Mouse (Mus musculus): ENCODE measurements around the gene Sbf2.
"Not testable (repeated sequence)": the region's sequence is repeated elsewhere in the genome, so short reads cannot be mapped to it uniquely, and the experiment has no call there.

Gene Sbf2

GRCm38 (mm10) chr7:110629892-110630666 is 15.4 kb upstream of the Sbf2 start:
- peak; percentile 84 for DNase-seq (ENCODE audit: low spot score in 2 of 2)

DNA sequence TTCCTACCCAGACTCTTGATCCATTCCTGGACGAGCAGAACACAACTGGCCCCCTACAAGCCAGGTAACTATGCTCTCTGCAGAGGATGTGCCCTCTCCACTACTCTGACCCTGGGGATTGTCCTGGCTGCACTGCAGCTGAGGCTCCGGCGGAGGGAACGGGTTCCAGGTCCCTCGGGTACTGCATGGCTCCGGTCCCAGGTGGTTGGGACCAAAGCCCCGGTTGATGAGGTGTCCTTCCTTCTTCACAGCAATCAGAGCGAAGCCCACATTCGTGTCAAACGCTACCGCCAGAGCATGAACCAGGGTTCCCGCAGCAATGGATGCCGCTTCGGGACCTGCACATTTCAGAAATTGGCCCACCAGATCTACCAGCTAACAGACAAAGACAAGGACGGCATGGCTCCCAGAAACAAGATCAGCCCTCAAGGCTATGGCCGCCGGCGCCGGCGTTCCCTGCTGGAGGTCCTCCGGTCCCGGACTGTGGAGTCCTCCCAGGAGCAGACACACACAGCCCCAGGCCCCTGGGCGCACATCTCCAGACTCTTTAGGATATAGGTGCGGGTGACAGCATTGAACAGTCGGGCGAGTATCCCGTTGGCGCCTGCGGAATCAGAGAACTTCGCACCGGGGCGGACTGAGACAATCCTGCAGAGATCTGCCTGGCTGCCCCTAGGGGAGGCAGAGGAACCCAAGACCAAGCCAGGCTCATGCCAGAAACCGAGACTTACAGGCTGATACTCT is 14.1 kb upstream of the Sbf2 start:
- no peak for DNase-seq (ENCODE audit: low spot score in 2 of 2)

- DNase-seq (ENCODE audit: low spot score in 2 of 2) = no peak
These were observed 13.5 kb upstream of the Sbf2 start for GRCm38 (mm10) chr7:110628273-110628600.

DNA sequence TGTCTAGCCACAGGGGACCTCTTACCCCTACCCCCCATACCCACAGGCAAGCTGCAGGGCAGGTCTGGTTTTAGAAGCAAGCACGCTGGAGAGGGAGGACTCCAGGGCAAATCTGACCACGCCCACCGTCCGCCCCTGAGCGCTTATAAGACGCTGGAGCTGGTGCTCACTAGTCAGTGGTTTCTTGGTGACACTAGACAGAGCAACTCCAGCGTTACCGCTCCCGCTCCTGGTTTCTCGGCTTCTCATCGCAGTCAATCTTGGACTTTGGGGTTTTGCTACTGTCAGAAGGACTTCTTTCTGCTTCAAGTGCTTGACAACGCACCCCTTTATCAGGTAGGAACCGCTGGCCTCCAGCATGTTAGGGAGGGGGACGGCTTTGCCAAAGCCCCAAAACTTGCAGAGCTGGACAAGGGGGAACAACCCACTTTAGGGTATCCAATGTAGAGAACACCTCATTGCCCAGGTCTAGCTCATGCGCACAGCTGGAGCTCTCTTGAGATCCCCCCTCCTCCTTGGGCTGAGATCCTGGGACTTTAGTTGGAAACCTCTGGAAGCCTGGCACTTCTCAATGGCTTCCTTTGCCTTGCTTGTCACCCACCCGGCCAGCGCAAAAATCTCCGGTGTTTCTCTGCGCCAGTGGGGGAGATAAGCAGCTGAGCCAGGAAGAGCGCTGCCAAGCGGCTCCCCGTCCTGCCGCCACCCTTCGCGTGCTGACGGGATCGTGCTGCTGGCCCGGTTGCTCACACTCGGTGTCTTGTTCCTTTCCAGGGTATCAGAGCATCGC is 13.0 kb upstream of the Sbf2 start, which contains the start of gene Adm:
Gene Adm, plus strand, starts transcription at position 176 of the 787 bp plus-strand sequence.
- no peak for DNase-seq (ENCODE audit: low spot score in 2 of 2)

DNA sequence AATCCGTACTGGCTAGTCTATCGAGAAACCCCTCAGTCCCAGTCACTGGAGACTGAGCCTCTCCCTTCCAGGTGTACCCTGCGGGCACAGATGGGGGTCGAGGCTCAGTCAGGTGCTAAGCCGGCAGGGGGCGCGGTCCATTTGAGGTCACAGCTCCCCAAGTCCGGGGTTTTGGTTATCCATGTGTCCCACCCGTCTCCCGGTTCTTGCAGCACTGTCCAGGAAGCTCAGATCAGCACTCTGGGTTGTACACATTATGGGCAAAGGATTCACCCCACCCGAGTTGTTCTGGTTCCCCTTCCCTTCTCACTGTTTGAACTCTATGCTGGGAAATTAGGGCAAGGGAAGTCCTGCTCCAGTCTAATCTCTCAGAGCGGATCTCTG is 12.4 kb upstream of the Sbf2 start:
- no peak for DNase-seq (ENCODE audit: low spot score in 2 of 2)

GRCm38 (mm10) chr7:110626186-110627098 is 11.7 kb upstream of the Sbf2 start:
- DNase-seq (ENCODE audit: low spot score in 2 of 2) = no peak

GRCm38 (mm10) chr7:110625489-110625888 is 10.8 kb upstream of the Sbf2 start:
- DNase-seq (ENCODE audit: low spot score in 2 of 2) = no peak

GRCm38 (mm10) chr7:110624961-110625360 is 10.2 kb upstream of the Sbf2 start:
- no peak for DNase-seq (ENCODE audit: low spot score in 2 of 2)

DNA sequence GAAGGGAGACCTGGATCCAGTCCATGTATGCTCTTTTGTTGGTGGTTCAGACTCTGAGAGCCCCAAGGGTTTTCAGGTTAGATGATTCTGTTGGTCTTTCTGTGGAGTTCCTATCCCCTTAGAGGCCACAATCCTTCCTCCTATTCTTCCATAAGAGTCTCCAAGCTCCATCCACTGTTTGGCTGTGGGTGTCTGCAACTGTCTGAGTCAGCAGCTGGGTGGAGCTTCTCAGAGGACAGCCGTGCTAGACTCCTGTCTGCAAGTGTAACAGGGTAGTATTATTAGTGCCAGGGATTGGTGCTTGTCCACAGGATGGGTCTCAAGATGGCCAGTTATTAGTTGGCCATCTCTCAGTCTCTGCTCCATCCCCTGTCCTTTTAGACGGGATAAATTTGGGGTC is 9.3 kb upstream of the Sbf2 start:
- no peak for DNase-seq (ENCODE audit: low spot score in 2 of 2)

DNA sequence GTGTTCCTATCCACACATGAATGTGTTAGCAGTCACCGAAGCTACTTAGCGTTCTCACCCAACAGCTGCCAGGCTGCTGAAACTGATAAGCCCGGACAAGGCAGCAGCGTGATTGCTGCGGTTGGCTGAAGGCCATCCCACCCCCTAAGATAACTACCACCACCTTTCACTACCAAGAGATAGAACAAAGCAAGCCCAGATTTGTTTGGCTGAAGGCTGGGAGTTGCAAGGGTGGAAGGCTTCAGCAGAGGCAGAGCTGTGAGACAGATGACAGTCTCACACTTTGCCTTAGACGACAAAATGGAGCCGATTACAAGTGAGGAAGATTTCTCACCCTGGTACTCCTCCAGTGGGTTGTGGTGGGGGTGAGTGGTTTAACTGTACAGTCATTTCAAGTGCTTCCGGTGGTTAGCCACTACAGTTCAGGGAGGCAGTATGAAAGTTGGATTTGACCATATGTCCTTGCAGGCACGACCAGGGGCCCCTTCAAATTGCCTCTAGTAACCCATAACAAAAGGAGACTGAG is 4.4 kb upstream of the Sbf2 start:
- DNase-seq (ENCODE audit: low spot score in 2 of 2) = no peak

- DNase-seq (ENCODE audit: low spot score in 2 of 2) = no peak
These were observed 1.1 kb upstream of the Sbf2 start for GRCm38 (mm10) chr7:110615792-110616191.

DNA sequence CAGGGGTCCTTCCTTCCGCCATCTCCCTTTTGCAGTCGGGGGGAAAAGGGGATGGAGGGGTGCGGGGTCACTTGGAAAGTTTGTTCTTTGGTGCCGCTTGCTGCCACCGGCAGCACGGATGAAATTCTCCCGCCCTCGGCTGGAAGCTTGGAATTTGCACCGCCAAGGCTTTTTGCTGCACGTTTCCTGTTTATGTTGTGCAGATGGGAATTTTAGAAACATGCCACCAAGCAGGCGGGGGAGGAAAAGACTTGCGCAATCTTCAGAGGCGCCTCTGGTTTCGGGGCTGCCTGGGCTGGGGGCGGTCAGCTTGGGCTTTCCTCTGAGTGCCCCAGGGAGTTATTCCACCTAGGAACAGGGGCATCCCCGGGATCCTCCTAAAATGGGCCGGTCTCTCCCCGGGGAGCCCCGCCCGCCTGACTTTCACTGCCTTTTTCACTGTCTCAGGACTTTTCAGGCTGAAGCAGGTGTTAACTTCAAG is 469 bp upstream of the Sbf2 start:
- peak; percentile 59 to 60 for DNase-seq (ENCODE audit: low spot score in 2 of 2)

DNA sequence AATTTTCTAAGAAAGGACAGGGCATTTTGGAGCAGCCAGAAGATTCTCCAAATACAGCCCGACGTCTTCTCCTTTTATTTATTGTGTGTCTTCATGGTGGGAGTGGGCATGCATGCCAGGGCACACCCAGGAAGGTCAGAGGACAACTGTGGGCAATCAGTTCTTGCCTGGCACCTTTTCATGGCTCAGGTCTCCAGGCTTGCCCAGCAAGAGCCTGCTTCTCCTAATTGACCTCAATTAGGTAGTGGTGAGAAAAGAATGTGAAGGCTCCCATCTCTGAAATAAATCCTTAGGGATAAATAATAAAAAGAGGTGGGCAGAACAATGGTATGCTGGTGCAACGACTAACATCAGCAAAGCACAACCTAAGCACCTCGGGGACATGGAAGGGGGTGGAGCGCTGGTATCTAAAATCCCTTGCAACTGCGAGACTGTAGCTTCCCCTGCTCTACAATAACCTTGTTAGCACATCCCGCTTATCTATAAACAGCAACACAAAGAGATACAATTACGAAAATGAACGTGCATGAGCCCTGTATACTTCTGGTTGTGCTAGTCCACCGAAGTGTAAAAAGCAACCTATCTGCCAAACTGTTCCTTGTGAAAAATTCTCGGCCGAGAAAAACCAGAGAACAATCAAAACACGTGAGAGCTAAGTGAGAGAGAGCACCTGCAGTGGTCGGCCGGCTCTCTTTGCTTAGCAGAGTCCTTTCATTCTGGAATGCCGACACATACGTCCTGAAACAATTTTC is 1.2 kb downstream of the Sbf2 start:
- DNase-seq (ENCODE audit: low spot score in 2 of 2) = no peak

- DNase-seq (ENCODE audit: low spot score in 2 of 2) = no peak
These were observed 7.8 kb downstream of the Sbf2 start for GRCm38 (mm10) chr7:110606906-110607305.

DNA sequence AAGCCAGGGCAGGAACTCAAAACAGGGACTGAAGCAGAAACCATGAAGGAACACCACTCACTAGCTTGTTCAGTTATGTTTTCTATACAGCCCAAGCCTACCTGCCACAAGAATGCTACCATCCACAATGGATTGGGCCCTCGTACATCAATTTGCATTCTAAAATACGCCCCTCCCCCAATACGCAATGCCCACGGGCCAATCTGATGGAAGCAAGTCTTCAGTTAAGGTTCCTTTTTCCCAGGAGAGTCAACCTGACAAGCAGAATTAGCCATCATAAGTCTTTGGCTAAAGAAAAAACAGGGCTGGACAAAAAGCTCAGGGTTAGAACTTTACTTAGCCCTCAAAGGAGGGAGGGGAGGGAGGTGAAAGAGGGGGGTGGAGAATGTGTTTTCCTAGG is 9.2 kb downstream of the Sbf2 start:
- no peak for DNase-seq (ENCODE audit: low spot score in 2 of 2)

GRCm38 (mm10) chr7:110597141-110597540 is 17.6 kb downstream of the Sbf2 start:
- DNase-seq (ENCODE audit: low spot score in 2 of 2) = no peak

DNA sequence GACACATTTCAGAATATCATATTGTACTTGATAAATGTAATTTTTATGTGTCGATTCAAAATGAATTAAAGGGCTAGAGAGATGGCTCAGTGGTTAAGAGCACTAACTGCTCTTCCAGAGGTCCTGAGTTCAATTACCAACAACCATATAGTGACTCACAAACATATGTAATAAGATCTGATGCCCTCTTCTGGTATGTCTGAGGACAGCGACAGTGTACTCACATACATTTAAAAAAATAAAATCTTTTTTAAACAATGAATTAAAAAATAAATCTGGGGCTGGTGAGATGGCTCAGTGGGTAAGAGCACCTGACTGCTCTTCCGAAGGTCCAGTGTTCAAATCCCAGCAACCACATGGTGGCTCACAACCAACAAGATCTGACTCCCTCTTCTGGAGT is 20.7 kb downstream of the Sbf2 start:
- not testable (repeated sequence) for DNase-seq (ENCODE audit: low spot score in 2 of 2)

DNA sequence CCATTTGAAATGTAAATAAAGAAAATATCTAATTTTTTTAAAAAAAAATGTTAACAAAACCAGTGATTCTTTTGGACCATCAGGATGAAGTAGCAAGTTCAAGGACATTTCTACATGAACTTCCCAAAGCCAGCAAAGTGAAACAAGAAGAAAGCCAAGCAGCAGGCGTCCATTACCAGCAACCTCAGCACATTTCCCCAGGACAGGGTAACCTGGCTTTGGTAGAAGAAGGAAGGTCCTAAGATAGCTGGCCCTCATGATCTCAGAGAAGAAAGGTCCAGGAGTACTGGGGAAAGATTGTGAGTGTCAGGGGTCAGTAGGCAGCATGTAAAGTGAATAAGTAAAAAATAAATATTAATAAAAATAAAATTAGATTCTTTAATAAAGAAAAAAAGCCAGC is 27.0 kb downstream of the Sbf2 start:
- no peak for DNase-seq (ENCODE audit: low spot score in 2 of 2)

DNA sequence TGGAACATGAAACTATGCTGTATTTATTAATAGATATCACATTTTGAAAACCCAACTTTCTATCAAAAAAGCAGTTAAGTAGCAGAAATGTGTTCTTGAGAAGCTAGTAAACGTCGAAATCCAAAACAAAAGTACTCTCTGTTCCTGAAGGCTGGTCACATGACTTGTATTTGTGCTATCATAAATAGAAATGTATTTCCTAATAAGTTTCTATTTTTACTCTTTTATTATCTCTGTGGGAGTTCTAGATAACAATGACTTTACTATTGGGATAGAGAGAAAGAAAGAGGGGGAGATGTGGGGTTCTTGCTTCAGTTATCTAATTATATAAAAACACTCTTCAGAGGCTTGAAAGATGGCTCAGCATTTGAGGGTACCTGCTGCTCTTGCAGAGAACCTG is 29.5 kb downstream of the Sbf2 start:
- DNase-seq (ENCODE audit: low spot score in 2 of 2) = no peak

- DNase-seq (ENCODE audit: low spot score in 2 of 2) = no peak
These were observed 30.6 kb downstream of the Sbf2 start for GRCm38 (mm10) chr7:110584159-110584558.

Data from frontal cortex, postnatal 36 days (tissue).